In the genomic region with DNA sequence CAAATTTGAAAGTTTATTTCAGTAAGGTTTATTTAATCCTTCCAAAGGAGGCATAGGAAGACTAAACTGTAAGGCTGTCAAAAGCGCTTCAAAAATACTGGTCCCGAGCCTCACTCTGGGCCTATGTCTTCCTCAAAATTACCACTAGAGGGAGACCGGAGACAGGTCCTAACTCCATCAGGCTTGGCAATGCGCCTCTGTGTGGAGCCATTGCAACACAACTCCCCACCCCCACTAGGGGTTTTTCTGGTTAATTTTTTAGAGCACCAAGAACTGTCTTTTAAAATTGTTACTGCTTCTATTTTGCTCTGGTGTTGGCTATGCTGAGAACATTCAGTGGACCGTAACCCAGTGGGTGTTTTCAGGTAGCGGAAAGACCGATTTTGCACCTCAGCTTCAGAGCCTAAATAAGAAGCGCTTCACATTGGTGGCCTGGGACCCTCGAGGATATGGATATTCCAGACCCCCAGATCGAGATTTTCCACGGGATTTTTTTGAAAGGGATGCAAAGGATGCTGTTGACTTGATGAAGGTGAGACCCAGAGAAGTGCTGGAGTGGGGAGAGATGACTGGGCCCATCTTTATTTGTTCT, we compare ENCODE assay signal across 8 mouse cellular contexts. TPM values are rescaled to one million over a fixed set of nuclear protein-coding genes. Genes with fewer than 3 reads are reported as not detected.
DNase-seq lines count a peak whose midpoint lies in the region; ATAC-seq lines count a peak whose summit lies in the region.

No protein-coding gene starts in this region.

- no peaks in the 10 kb centered on the region for H3K9me3 ChIP-seq in embryonic facial prominence, embryonic 14.5 days (ENCODE audit: control insufficient read depth, low read length)
- no peaks in the 10 kb centered on the region for H3K9me3 ChIP-seq in kidney, embryonic 14.5 days (ENCODE audit: control insufficient read depth, low read length)
- no peaks in the 10 kb centered on the region for H3K9me3 ChIP-seq in limb, embryonic 15.5 days

- H3K27ac ChIP-seq in embryonic facial prominence, embryonic 14.5 days (replicated peaks; ENCODE audit: low read depth, low read length) = no peak overlapping the region
- H3K27ac ChIP-seq in kidney, embryonic 14.5 days (ENCODE audit: low read depth, low read length) = no peak overlapping the region
- no peak overlapping the region for H3K27ac ChIP-seq in limb, embryonic 15.5 days

- no peak overlapping the region for H3K4me3 ChIP-seq in embryonic facial prominence, embryonic 14.5 days (ENCODE audit: low read depth, low read length)
- H3K4me3 ChIP-seq in kidney, embryonic 14.5 days (ENCODE audit: low read length) = no peak overlapping the region
- no peak overlapping the region for H3K4me3 ChIP-seq in limb, embryonic 15.5 days

- H3K4me2 ChIP-seq in embryonic facial prominence, embryonic 14.5 days (ENCODE audit: low read depth, low read length) = no peak overlapping the region
- H3K4me2 ChIP-seq in kidney, embryonic 14.5 days (replicated peaks; ENCODE audit: low read depth, low read length) = no peak overlapping the region
- no peak overlapping the region for H3K4me2 ChIP-seq in limb, embryonic 15.5 days

- peak; percentile 85 for DNase-seq in 416B (ENCODE audit: low read depth)
- DNase-seq in adrenal gland, postnatal 25 days = peak; percentile 75
- peak; percentile 94 for DNase-seq in embryonic facial prominence, embryonic 14.5 days (ENCODE audit: low spot score)
- peak; percentile 69 to 86 for DNase-seq in heart, adult 9 months (ENCODE audit: low spot score in 2 of 2)
- DNase-seq in spleen, postnatal 36 days (ENCODE audit: low spot score in 2 of 2) = peak; percentile 67 to 71

- H3K4me1 ChIP-seq in embryonic facial prominence, embryonic 14.5 days (ENCODE audit: control insufficient read depth, insufficient read depth, low read length) = no peaks in the 10 kb centered on the region
- no peaks in the 10 kb centered on the region for H3K4me1 ChIP-seq in kidney, embryonic 14.5 days (ENCODE audit: control insufficient read depth, insufficient read depth, low read length)
- H3K4me1 ChIP-seq in limb, embryonic 15.5 days = 0 out of 2 replicates have a peak, but pooled peaks cover 2% of the 10 kb centered on the region

- no peaks in the 10 kb centered on the region for H3K27me3 ChIP-seq in embryonic facial prominence, embryonic 14.5 days (replicated peaks; ENCODE audit: control insufficient read depth, insufficient read depth, low read length)
- no peaks in the 10 kb centered on the region for H3K27me3 ChIP-seq in kidney, embryonic 14.5 days (ENCODE audit: control insufficient read depth, insufficient read depth, low read length)
- H3K27me3 ChIP-seq in limb, embryonic 15.5 days = no peaks in the 10 kb centered on the region

- no peak overlapping the region for H3K9ac ChIP-seq in embryonic facial prominence, embryonic 14.5 days (ENCODE audit: low read depth, low read length)
- no peak overlapping the region for H3K9ac ChIP-seq in kidney, embryonic 14.5 days (ENCODE audit: low read depth, low read length)
- H3K9ac ChIP-seq in limb, embryonic 15.5 days = no peak overlapping the region

- peak; percentile 86 for ATAC-seq in embryonic facial prominence, embryonic 14.5 days (ENCODE audit: low read depth)
- ATAC-seq in kidney, embryonic 14.5 days (ENCODE audit: low FRiP score, low TSS enrichment) = peak; percentile 90
- peak; percentile 74; the same call in 1 of the 2 replicates for ATAC-seq in limb, embryonic 15.5 days (ENCODE audit: insufficient number of reproducible peaks, low FRiP score, low TSS enrichment, low read depth)
- peak; percentile 71; the same call in 1 of the 2 replicates for ATAC-seq in monocyte, adult 5-6 weeks (replicated peaks; ENCODE audit: insufficient number of reproducible peaks, low FRiP score, low TSS enrichment, poor library complexity, severe bottlenecking)

- peaks cover 23% of the 10 kb centered on the region for H3K36me3 ChIP-seq in embryonic facial prominence, embryonic 14.5 days (ENCODE audit: control insufficient read depth, insufficient read depth, low read length)
- peaks cover 4% of the 10 kb centered on the region; the same call in 1 of the 2 replicates for H3K36me3 ChIP-seq in kidney, embryonic 14.5 days (ENCODE audit: control insufficient read depth, insufficient read depth, low read length)
- peaks cover 38% of the 10 kb centered on the region for H3K36me3 ChIP-seq in limb, embryonic 15.5 days

- WGBS in embryonic facial prominence, embryonic 14.5 days = 42% methylated on average over 11 of the region's 11 CpGs
- WGBS in kidney, embryonic 14.5 days = 43% methylated on average over 11 of the region's 11 CpGs
- 39% methylated on average over 11 of the region's 11 CpGs for WGBS in limb, embryonic 15.5 days

RNA-seq across cellular contexts. Expression of a gene that starts 9.1 kb away (rescaled TPM):
- total RNA-seq in adrenal gland, postnatal 25 days (2021) = 89.9 and 96.6 TPM in 2 replicates
- polyA plus RNA-seq in embryonic facial prominence, embryonic 14.5 days (2014; fragmentation: Nextera tagmentation; extraction: Ambion mirVana) = 47.2 and 52.6 TPM in 2 replicates
- polyA plus RNA-seq in kidney, embryonic 14.5 days (2014; fragmentation: Nextera tagmentation; extraction: Ambion mirVana) = 47.4 and 49.0 TPM in 2 replicates
- polyA plus RNA-seq in limb, embryonic 15.5 days (2015; fragmentation: Nextera tagmentation; extraction: Ambion mirVana) = 38.9 and 45.0 TPM in 2 replicates
- total RNA-seq in monocyte, adult 5-6 weeks (2017) = 3.4 to 10.3 TPM (median 10.2 TPM) in 3 replicates

RNA-seq across cellular contexts. Expression of a gene that starts 31.3 kb away (rescaled TPM):
- 17.8 and 23.2 TPM in 2 replicates for total RNA-seq in adrenal gland, postnatal 25 days (2021)
- polyA plus RNA-seq in embryonic facial prominence, embryonic 14.5 days (2014; fragmentation: Nextera tagmentation; extraction: Ambion mirVana) = 268 and 303 TPM in 2 replicates
- polyA plus RNA-seq in kidney, embryonic 14.5 days (2014; fragmentation: Nextera tagmentation; extraction: Ambion mirVana) = 62.1 and 73.4 TPM in 2 replicates
- polyA plus RNA-seq in limb, embryonic 15.5 days (2015; fragmentation: Nextera tagmentation; extraction: Ambion mirVana) = 188 and 249 TPM in 2 replicates
- 29.8 to 47.6 TPM (median 39.0 TPM) in 3 replicates for total RNA-seq in monocyte, adult 5-6 weeks (2017)

RNA-seq across cellular contexts. Expression of a gene that starts 43.9 kb away (rescaled TPM):
- 497 and 541 TPM in 2 replicates for total RNA-seq in adrenal gland, postnatal 25 days (2021)
- 83.5 and 86.4 TPM in 2 replicates for polyA plus RNA-seq in embryonic facial prominence, embryonic 14.5 days (2014; fragmentation: Nextera tagmentation; extraction: Ambion mirVana)
- 70.9 and 73.3 TPM in 2 replicates for polyA plus RNA-seq in kidney, embryonic 14.5 days (2014; fragmentation: Nextera tagmentation; extraction: Ambion mirVana)
- 67.3 and 71.8 TPM in 2 replicates for polyA plus RNA-seq in limb, embryonic 15.5 days (2015; fragmentation: Nextera tagmentation; extraction: Ambion mirVana)
- 73.1 to 121 TPM (median 104 TPM) in 3 replicates for total RNA-seq in monocyte, adult 5-6 weeks (2017)

RNA-seq across cellular contexts. Expression of a gene that starts 44.4 kb away (rescaled TPM):
- 35.0 and 35.3 TPM in 2 replicates for total RNA-seq in adrenal gland, postnatal 25 days (2021)
- 18.1 and 18.8 TPM in 2 replicates for polyA plus RNA-seq in embryonic facial prominence, embryonic 14.5 days (2014; fragmentation: Nextera tagmentation; extraction: Ambion mirVana)
- 9.7 and 20.6 TPM in 2 replicates for polyA plus RNA-seq in kidney, embryonic 14.5 days (2014; fragmentation: Nextera tagmentation; extraction: Ambion mirVana)
- polyA plus RNA-seq in limb, embryonic 15.5 days (2015; fragmentation: Nextera tagmentation; extraction: Ambion mirVana) = 16.7 and 19.2 TPM in 2 replicates
- total RNA-seq in monocyte, adult 5-6 weeks (2017) = 90.4 to 122 TPM (median 115 TPM) in 3 replicates
